Mouse (Mus musculus): ENCODE measurements around the gene Vezf1. TPM values are rescaled to one million over a fixed set of nuclear protein-coding genes. Genes with fewer than 3 reads are reported as not detected.

The Vezf1 gene
- total RNA-seq, 2 experiments from 2014 or later = 24.4 to 25.3 TPM

DNA sequence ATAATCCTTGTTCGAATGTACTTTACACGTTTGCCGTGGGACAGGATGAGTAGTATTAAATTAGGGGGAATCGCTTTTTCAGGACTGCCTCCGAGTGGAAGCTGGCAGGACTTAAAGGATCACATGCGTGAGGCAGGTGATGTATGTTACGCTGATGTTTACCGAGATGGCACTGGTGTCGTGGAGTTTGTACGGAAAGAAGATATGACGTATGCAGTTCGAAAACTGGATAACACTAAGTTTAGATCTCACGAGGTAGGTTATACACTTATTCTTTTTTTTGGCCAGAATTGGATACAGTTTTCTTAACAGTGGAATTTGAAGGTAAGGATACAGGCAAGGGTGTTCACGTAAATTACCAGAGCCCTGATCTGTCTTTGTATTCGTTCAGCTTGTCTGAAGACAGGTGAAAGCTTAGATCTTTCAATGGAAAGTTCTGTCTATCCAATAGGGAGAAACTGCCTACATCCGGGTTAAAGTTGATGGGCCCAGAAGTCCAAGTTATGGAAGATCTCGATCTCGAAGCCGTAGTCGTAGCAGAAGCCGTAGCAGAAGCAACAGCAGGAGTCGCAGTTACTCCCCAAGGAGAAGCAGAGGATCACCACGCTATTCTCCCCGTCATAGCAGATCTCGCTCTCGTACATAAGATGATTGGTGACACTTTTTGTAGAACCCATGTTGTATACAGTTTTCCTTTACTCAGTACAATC lies 19.0 kb upstream of the Vezf1 start:
- intact Hi-C loops (cut with DNase I) = no loop called here
- no peak for DNase-seq (ENCODE audit: low spot score in 2 of 2)

DNA sequence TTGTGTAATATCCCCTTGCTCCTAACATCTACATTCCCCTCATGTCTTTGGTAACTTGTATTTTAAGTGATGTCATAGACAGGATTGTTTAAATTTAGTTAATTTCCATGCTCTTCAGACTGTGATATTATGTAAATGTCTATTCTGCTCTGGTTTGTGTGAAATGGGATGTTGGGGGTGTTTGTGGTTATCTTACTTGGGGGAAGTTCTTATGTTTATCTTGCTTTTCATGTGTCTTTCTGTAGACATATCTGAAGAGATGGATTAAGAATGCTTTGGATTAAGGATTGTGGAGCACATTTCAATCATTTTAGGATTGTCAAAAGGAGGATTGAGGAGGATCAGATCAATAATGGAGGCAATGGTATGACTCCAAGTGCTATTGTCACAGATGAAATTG lies 18.3 kb upstream of the Vezf1 start:
- DNase-seq (ENCODE audit: low spot score in 2 of 2) = no peak
- intact Hi-C loops (cut with DNase I) = no loop called here

DNA sequence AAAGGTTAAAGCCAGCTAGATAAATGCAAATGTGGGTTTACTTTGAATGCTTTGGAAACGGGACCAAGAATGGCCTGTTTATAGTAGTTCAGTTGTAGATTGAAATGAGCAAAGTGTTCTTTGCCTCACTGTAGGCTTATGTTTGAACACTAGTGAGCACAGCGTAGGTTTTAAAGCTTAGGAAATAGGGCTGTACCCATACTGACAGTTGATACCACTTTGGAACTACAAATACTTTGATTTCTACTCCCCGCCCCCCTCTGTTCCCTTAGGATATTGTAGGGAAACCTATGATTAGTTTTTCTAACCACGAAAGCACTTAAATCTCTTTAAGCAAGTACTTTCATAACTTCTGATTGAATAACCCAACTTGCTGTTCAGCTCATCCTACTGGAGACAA lies 15.4 kb upstream of the Vezf1 start:
- intact Hi-C loops (cut with DNase I) = no loop called here
- no peak for DNase-seq (ENCODE audit: low spot score in 2 of 2)

DNA sequence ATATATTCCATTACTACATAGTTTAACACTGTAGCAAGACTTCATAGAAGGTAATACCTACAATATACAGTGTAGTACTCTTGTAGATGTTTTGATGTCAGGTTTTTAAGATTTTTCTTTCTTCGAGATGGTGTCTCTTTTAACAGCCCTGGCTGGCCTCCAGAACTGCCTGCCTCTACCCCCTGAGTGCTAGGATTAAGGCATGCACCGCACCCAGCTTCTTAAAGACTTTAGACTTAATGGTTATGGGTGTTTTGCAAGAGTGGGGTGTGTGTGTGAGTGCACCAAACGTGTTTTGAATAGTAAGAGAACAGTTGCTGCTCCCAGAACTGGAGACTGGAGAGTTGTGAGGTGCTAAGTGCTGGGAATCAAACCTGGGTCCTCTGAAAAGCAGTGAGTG lies 14.3 kb upstream of the Vezf1 start:
- no peak for DNase-seq (ENCODE audit: low spot score in 2 of 2)
- intact Hi-C loops (cut with DNase I) = no loop called here

DNA sequence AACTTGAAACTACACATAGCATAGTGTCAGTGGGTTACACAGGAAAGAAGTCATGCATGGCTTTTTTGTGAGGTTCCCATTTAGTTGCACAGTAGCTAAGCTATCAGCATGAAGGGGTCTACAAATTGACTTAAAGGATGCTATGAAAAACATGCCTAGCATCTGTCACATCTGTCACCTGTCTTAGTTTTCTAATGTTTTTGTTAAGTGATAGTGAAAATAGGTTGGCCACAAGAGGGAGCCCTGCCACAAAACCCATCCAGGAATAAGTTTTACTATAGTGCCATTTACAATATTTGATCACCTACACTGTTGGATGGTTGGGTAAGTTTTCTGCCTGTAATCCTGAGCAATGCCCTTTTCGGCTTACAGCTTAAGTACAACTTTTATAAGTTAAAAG lies 13.5 kb upstream of the Vezf1 start:
- intact Hi-C loops (cut with DNase I) = no loop called here
- DNase-seq (ENCODE audit: low spot score in 2 of 2) = peak in 1 of 2 experiments; percentile 53

GRCm38 (mm10) chr11:88055777-88056176 lies 12.3 kb upstream of the Vezf1 start:
- intact Hi-C loops (cut with DNase I) = no loop called here
- no peak for DNase-seq (ENCODE audit: low spot score in 2 of 2)

- no peak for DNase-seq (ENCODE audit: low spot score in 2 of 2)
- intact Hi-C loops (cut with DNase I) = loop anchor here (2.0 kb wide), 1 partner anchor 139 kb away; no protein-coding TSS in a partner anchor
Observed at GRCm38 (mm10) chr11:88057788-88058187, 10.3 kb upstream of the Vezf1 start.

- DNase-seq (ENCODE audit: low spot score in 2 of 2) = peak; percentile 36 to 58
- intact Hi-C loops (cut with DNase I) = loop anchor here (2.0 kb wide), 1 partner anchor 138 kb away; no protein-coding TSS in a partner anchor
Observed at GRCm38 (mm10) chr11:88059141-88059540, 8.9 kb upstream of the Vezf1 start.

GRCm38 (mm10) chr11:88061892-88062625 lies 6.0 kb upstream of the Vezf1 start:
- intact Hi-C loops (cut with DNase I) = loop anchor here (10.0 kb wide), 1 partner anchor 763 kb away; no protein-coding TSS in a partner anchor
- no peak for DNase-seq (ENCODE audit: low spot score in 2 of 2)

- intact Hi-C loops (cut with DNase I) = loop anchor here (5.0 to 10.0 kb wide), 2 partner anchors 122 to 759 kb away; no protein-coding TSS in a partner anchor
Observed at GRCm38 (mm10) chr11:88065732-88066131, 2.3 kb upstream of the Vezf1 start.

DNA sequence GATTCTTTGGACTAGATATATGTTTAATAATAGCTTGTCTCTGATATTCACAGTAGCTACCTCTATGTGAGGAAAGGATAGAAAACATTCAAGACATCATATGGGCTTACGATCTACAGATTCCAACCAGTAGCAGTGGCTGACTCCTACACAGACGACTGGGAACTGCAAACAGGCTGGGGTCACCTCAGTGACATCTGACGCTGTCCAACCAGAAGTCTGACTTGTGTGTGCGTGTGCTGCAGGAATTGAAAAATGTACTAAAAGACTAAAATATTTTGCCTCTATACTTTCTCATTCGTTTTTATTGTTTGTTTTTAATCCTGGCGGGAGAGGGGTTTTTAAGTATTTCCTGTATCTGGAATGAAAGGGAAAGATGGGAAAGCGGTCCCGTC lies 891 bp upstream of the Vezf1 start:
- no peak for DNase-seq (ENCODE audit: low spot score in 2 of 2)
- intact Hi-C loops (cut with DNase I) = loop anchor here (5.0 to 10.0 kb wide), 2 partner anchors 120 to 758 kb away; no protein-coding TSS in a partner anchor

More at GRCm38 (mm10) chr11:88065732-88066131, 2.3 kb upstream of the Vezf1 start:
- DNase-seq (ENCODE audit: low spot score in 2 of 2) = no peak

- DNase-seq (ENCODE audit: low spot score in 2 of 2) = peak in 1 of 2 experiments; percentile 28
- intact Hi-C loops (cut with DNase I) = loop anchor here (5.0 to 10.0 kb wide), 2 partner anchors 119 to 756 kb away; no protein-coding TSS in a partner anchor
Observed at GRCm38 (mm10) chr11:88068411-88069245, 549 bp downstream of the Vezf1 start.

DNA sequence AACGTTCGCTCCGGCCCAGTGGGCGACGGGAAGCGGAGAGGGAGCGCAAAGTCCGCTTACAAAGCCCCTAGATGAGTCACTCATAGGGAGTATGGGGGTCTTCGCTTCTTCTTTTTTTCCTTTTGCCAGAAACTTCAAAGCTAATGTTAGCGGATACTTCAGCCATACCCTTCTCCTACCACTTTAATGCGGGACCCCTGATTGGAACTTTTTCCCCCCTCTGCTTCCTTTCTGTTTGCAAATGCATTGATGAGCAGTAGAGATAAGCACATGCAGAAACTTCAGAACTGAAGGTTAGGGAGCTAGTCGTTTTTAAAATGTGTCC lies 1.1 kb downstream of the Vezf1 start:
- DNase-seq (ENCODE audit: low spot score in 2 of 2) = no peak
- intact Hi-C loops (cut with DNase I) = loop anchor here (5.0 to 10.0 kb wide), 2 partner anchors 118 to 756 kb away; no protein-coding TSS in a partner anchor

GRCm38 (mm10) chr11:88070392-88070791 lies 2.3 kb downstream of the Vezf1 start:
- intact Hi-C loops (cut with DNase I) = no loop called here
- DNase-seq (ENCODE audit: low spot score in 2 of 2) = no peak

GRCm38 (mm10) chr11:88071113-88071512 lies 3.0 kb downstream of the Vezf1 start:
- intact Hi-C loops (cut with DNase I) = no loop called here
- no peak for DNase-seq (ENCODE audit: low spot score in 2 of 2)

DNA sequence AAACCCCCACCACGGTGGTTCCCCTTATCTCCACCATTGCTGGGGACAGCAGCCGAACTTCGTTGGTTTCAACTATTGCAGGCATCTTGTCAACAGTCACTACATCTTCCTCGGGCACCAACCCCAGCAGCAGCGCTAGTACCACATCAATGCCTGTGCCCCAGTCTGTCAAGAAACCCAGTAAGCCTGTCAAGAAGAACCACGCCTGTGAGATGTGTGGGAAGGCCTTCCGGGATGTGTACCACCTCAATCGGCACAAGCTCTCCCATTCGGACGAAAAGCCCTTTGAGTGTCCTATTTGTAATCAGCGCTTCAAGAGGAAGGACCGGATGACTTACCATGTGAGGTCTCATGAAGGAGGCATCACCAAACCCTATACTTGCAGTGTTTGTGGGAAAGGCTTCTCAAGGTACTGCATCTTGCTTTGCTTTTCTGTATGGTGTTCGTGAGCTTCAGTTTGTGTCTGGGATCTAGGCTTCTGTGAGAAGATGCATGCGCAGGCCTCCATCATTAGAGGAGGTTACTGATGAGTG lies 5.3 kb downstream of the Vezf1 start:
- no peak for DNase-seq (ENCODE audit: low spot score in 2 of 2)
- intact Hi-C loops (cut with DNase I) = no loop called here

- intact Hi-C loops (cut with DNase I) = no loop called here
- DNase-seq (ENCODE audit: low spot score in 2 of 2) = no peak
Observed at GRCm38 (mm10) chr11:88075701-88076100, 7.6 kb downstream of the Vezf1 start.

DNA sequence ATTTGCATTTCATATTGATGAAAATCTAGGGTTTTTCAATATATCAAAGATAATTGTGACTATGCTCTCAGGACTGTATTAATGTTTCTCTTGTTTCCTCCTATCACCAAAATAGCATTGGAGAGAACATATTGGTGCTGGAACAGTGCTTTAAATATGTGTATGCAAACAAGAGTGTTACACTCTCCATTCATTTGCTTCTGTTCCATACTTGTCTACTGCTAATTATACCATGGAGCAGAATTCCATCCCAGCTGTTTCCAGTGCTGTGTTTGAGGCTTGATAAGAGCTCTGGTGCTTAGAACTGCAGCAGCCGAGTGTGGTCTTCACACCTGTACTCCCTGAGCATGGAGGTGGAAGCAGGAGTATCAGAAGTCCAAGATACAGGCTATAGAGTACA lies 8.3 kb downstream of the Vezf1 start:
- peak in 1 of 2 experiments; percentile 22 for DNase-seq (ENCODE audit: low spot score in 2 of 2)
- intact Hi-C loops (cut with DNase I) = no loop called here

- intact Hi-C loops (cut with DNase I) = no loop called here
- DNase-seq (ENCODE audit: low spot score in 2 of 2) = no peak
Observed at GRCm38 (mm10) chr11:88083699-88084098, 15.6 kb downstream of the Vezf1 start.
